Mouse (Mus musculus) R1 (cell line): ENCODE measurements around the gene Anpep.
"Not testable (repeated sequence)": the region's sequence is repeated elsewhere in the genome, so short reads cannot be mapped to it uniquely, and the experiment has no call there.

ENCODE experiments used
- DNase-seq: peaks from one replicate; pipeline ENCODE4 v3.0.0-alpha.2; 2018; ENCODE audit warnings: low read depth, low spot score

The Anpep gene

GRCm38 (mm10) chr7:79810611-79811506 lies 50.0 kb downstream of the Anpep start, which contains the start of gene Mesp2:
Mesp2 (plus strand) TSS chr7:79810727.
- DNase-seq: peak; percentile 75

- no peak for DNase-seq
These were observed 52.3 kb downstream of the Anpep start for GRCm38 (mm10) chr7:79808561-79808960.

- DNase-seq: no peak
These were observed 57.0 kb downstream of the Anpep start for GRCm38 (mm10) chr7:79803887-79804286.

- no peak for DNase-seq
These were observed 58.8 kb downstream of the Anpep start for GRCm38 (mm10) chr7:79802037-79802436.

- DNase-seq: no peak
These were observed 59.5 kb downstream of the Anpep start for GRCm38 (mm10) chr7:79801391-79801790.

- DNase-seq: no peak
These were observed 60.5 kb downstream of the Anpep start for GRCm38 (mm10) chr7:79800336-79800735.

- peak; percentile 63 for DNase-seq
These were observed 61.4 kb downstream of the Anpep start for GRCm38 (mm10) chr7:79799506-79799905.

- DNase-seq: peak; percentile 76
These were observed 61.8 kb downstream of the Anpep start for GRCm38 (mm10) chr7:79799048-79799447.

GRCm38 (mm10) chr7:79798606-79799005 lies 62.3 kb downstream of the Anpep start:
- DNase-seq: no peak

- no peak for DNase-seq
These were observed 67.2 kb downstream of the Anpep start, which contains the start of gene Mesp1 for GRCm38 (mm10) chr7:79793688-79794087. Mesp1 (minus strand) TSS chr7:79793788.

GRCm38 (mm10) chr7:79792635-79793421 lies 68.0 kb downstream of the Anpep start:
- peak; percentile 59 for DNase-seq

GRCm38 (mm10) chr7:79789812-79790211 lies 71.0 kb downstream of the Anpep start:
- not testable (repeated sequence) for DNase-seq

GRCm38 (mm10) chr7:79786295-79786694 lies 74.6 kb downstream of the Anpep start:
- DNase-seq: peak; percentile 80

GRCm38 (mm10) chr7:79782516-79782855 lies 78.4 kb downstream of the Anpep start:
- DNase-seq: no peak

- DNase-seq: no peak
These were observed 78.9 kb downstream of the Anpep start for GRCm38 (mm10) chr7:79781826-79782515.

- peak; percentile 77 for DNase-seq
These were observed 79.9 kb downstream of the Anpep start for GRCm38 (mm10) chr7:79780647-79781626.
